Mouse (Mus musculus) ES-Bruce4 (cell line): ENCODE data around the gene Ankrd40.
A peak's percentile ranks its signal among the peaks of the same experiment; 100 is the strongest.

Source experiments
- CTCF ChIP-seq: IDR thresholded peaks from one replicate; pipeline ENCODE4 v1.8.1; 2011; ENCODE audit warnings: low read depth, low read length
- POLR2A ChIP-seq: IDR thresholded peaks from one replicate; pipeline ENCODE4 v1.8.1; 2011; ENCODE audit warnings: low read length; ENCODE audit not compliant: insufficient read depth

- TF ChIP-seq POLR2A (no peak), CTCF (peak; percentile 63)
Measured at GRCm38 (mm10) chr11:94339732-94340585, 12.2 kb downstream of the Ankrd40 start.
